Mouse (Mus musculus) ES-E14 (cell line): ENCODE measurements around the gene Pla2g4f.

Experiments
- CHD2 ChIP-seq: IDR thresholded peaks from 2 replicates; pipeline ENCODE4 v1.6.1; 2014; ENCODE audit warnings: mild to moderate bottlenecking, low read depth, low read length, inconsistent platforms
- HCFC1 ChIP-seq: IDR thresholded peaks from 2 replicates; pipeline ENCODE4 v1.6.1; 2012; ENCODE audit warnings: low read length, inconsistent platforms, borderline replicate concordance; ENCODE audit not compliant: insufficient read depth
- MAFK ChIP-seq: IDR thresholded peaks from 2 replicates; pipeline ENCODE4 v1.6.1; 2014; ENCODE audit warnings: mild to moderate bottlenecking, low read depth, low read length, inconsistent platforms; ENCODE audit not compliant: insufficient read depth
- ZC3H11A ChIP-seq: IDR thresholded peaks from 2 replicates; pipeline ENCODE4 v1.6.1; 2012; ENCODE audit warnings: low read depth, mild to moderate bottlenecking, inconsistent platforms, low read length, borderline replicate concordance
- ZNF384 ChIP-seq: IDR thresholded peaks from 2 replicates; pipeline ENCODE4 v1.6.1; 2012; ENCODE audit warnings: low read depth, low read length, inconsistent platforms

- TF ChIP-seq ZNF384 (no peak), ZC3H11A (no peak), MAFK (no peak), HCFC1 (no peak), CHD2 (no peak)
These were observed 52.6 kb downstream of the Pla2g4f start for GRCm38 (mm10) chr2:120261346-120261745.
